Mouse (Mus musculus) liver, adult 2 months (tissue): Measurements from ENCODE around the gene Nup155. TPM values are rescaled to one million over a fixed set of nuclear protein-coding genes. Genes with fewer than 3 reads are reported as not detected.

Experiments used
- DNase-seq: peaks from one replicate; pipeline ENCODE4 v3.0.0-alpha.2; 2011; ENCODE audit warnings: low read depth, low spot score; ENCODE audit errors: extremely low read depth
- H3K27ac ChIP-seq: fragments of 200-500 bp; replicated peaks from 2 replicates; pipeline ENCODE4 v1.5.1; 2012; ENCODE audit warnings: low read depth, mild to moderate bottlenecking, control low read depth, inconsistent platforms, low read length; ENCODE audit not compliant: insufficient read depth
- H3K27me3 ChIP-seq: fragments of 200-500 bp; 2 replicates; pipeline ENCODE4 v1.6.1; 2012; ENCODE audit warnings: mild to moderate bottlenecking, moderate library complexity, low read length, inconsistent platforms; ENCODE audit not compliant: control insufficient read depth, insufficient read depth
- H3K36me3 ChIP-seq: fragments of 200-500 bp; 2 replicates; pipeline ENCODE4 v1.6.1; 2012; ENCODE audit warnings: low read length, inconsistent platforms; ENCODE audit not compliant: control insufficient read depth, insufficient read depth
- H3K4me1 ChIP-seq: fragments of 200-500 bp; 2 replicates; pipeline ENCODE4 v1.6.1; 2011; ENCODE audit warnings: low read length; ENCODE audit not compliant: control insufficient read depth, insufficient read depth
- H3K4me3 ChIP-seq: fragments of 200-500 bp; 2 replicates; pipeline ENCODE4 v1.5.1; 2011; ENCODE audit warnings: low read depth, mild to moderate bottlenecking, control low read depth, low read length, moderate library complexity; ENCODE audit not compliant: insufficient read depth
- H3K79me2 ChIP-seq: fragments of 200-500 bp; 2 replicates; pipeline ENCODE4 v1.6.1; 2012; ENCODE audit warnings: inconsistent platforms, mild to moderate bottlenecking, low read length, moderate library complexity; ENCODE audit not compliant: control insufficient read depth, insufficient read depth
- H3K9ac ChIP-seq: fragments of 200-500 bp; 2 replicates; pipeline ENCODE4 v1.6.1; 2012; ENCODE audit warnings: low read depth, mild to moderate bottlenecking, control low read depth, inconsistent platforms, low read length
- CTCF ChIP-seq: fragments of 200-500 bp; IDR thresholded peaks from 2 replicates; pipeline ENCODE4 v1.5.1; 2011; ENCODE audit warnings: low read depth, low read length, control low read depth
- POLR2A ChIP-seq: fragments of 200-500 bp; IDR thresholded peaks from 2 replicates; pipeline ENCODE4 v1.6.1; 2011; ENCODE audit warnings: low read length, control low read depth; ENCODE audit not compliant: insufficient read depth; ENCODE audit errors: extremely low read depth
- WGBS: fragments of 180-500 bp; shearing (Covaris S2); methylation state at CpG from one replicate; pipeline ENCODE4 v1.1.7; 2018; 5-methylcytosine and 5-hydroxymethylcytosine counted together
- polyA plus RNA-seq: library from polyadenylated mRNA; depleted of rRNA; stranded (reverse); fragments of >200 nt; gene quantifications from 2 replicates; pipeline ENCODE4 v1.2.3, GENCODE M21; 2012
- total RNA-seq: library from RNA; depleted of rRNA; stranded (reverse); fragments of >200 nt; gene quantifications from 2 replicates; pipeline ENCODE4 v1.2.3, GENCODE M21; 2014

The Nup155 gene
- total and polyA plus RNA-seq, 2 experiments, result 6.3 to 14.9 TPM

- Histone ChIP-seq H3K9ac (peak overlapping the region; percentile 60; the same call in 1 of the 2 replicates), H3K4me3 (peak overlapping the region; percentile 99), H3K27ac (peak overlapping the region; percentile 62), H3K36me3 (peaks cover 13% of the 10 kb centered on the region; the same call in 1 of the 2 replicates), H3K79me2 (peaks cover 2% of the 10 kb centered on the region; the same call in 1 of the 2 replicates), H3K27me3 (no peaks in the 10 kb centered on the region), H3K4me1 (peaks cover 6% of the 10 kb centered on the region; the same call in 1 of the 2 replicates)
- WGBS, result 14% methylated on average over 19 of the region's 19 CpGs
- DNase-seq, result peak; percentile 61
- TF ChIP-seq CTCF, result no peak
- TF ChIP-seq POLR2A, result no peak
These were observed 610 bp upstream of the Nup155 start for GRCm38 (mm10) chr15:8108360-8108965.

GRCm38 (mm10) chr15:8109782-8110181 is 709 bp downstream of the Nup155 start:
- 2% methylated on average over 8 of the region's 8 CpGs for whole genome bisulfite sequencing
- no peak overlapping the region for H3K9ac ChIP-seq
- no peak overlapping the region for H3K27ac ChIP-seq
- H3K4me1 ChIP-seq, result peaks cover 6% of the 10 kb centered on the region; the same call in 1 of the 2 replicates
- peaks cover 2% of the 10 kb centered on the region; the same call in 1 of the 2 replicates for H3K79me2 ChIP-seq
- no peak for TF ChIP-seq POLR2A
- no peak for TF ChIP-seq CTCF
- peak overlapping the region; percentile 99; the same call in 1 of the 2 replicates for H3K4me3 ChIP-seq
- H3K36me3 ChIP-seq, result peaks cover 17% of the 10 kb centered on the region; the same call in 1 of the 2 replicates
- no peaks in the 10 kb centered on the region for H3K27me3 ChIP-seq
- DNase-seq, result no peak

- Histone ChIP-seq H3K9ac (no peak overlapping the region), H3K4me1 (peaks cover 5% of the 10 kb centered on the region), H3K27me3 (no peaks in the 10 kb centered on the region), H3K4me3 (no peak overlapping the region), H3K36me3 (peaks cover 45% of the 10 kb centered on the region), H3K27ac (no peak overlapping the region), H3K79me2 (no peaks in the 10 kb centered on the region)
- 69% methylated on average over 1 of the region's 1 CpGs for WGBS
- TF ChIP-seq POLR2A, result no peak
- TF ChIP-seq CTCF, result no peak
- DNase-seq, result no peak
These were observed 20.2 kb downstream of the Nup155 start for GRCm38 (mm10) chr15:8129281-8129680.

- Histone ChIP-seq H3K4me1 (peaks cover 5% of the 10 kb centered on the region), H3K27ac (peak overlapping the region; percentile 50; the same call in 1 of the 2 replicates), H3K9ac (no peak overlapping the region), H3K79me2 (no peaks in the 10 kb centered on the region), H3K36me3 (peaks cover 49% of the 10 kb centered on the region), H3K4me3 (no peak overlapping the region), H3K27me3 (no peaks in the 10 kb centered on the region)
- TF ChIP-seq CTCF (no peak), POLR2A (no peak)
- peak; percentile 88 for DNase-seq
- 29% methylated on average over 3 of the region's 3 CpGs for WGBS
These were observed 22.2 kb downstream of the Nup155 start for GRCm38 (mm10) chr15:8131268-8131667.

GRCm38 (mm10) chr15:8131761-8132160 is 22.7 kb downstream of the Nup155 start:
- peak overlapping the region; percentile 67 for H3K27ac ChIP-seq
- peaks cover 5% of the 10 kb centered on the region for H3K4me1 ChIP-seq
- H3K9ac ChIP-seq, result no peak overlapping the region
- H3K4me3 ChIP-seq, result no peak overlapping the region
- no peaks in the 10 kb centered on the region for H3K27me3 ChIP-seq
- H3K79me2 ChIP-seq, result no peaks in the 10 kb centered on the region
- TF ChIP-seq CTCF (no peak), POLR2A (no peak)
- DNase-seq, result no peak
- peaks cover 49% of the 10 kb centered on the region for H3K36me3 ChIP-seq

GRCm38 (mm10) chr15:8135606-8136005 is 26.5 kb downstream of the Nup155 start:
- no peaks in the 10 kb centered on the region for H3K27me3 ChIP-seq
- no peak for DNase-seq
- WGBS, result 65% methylated on average over 5 of the region's 5 CpGs
- no peak overlapping the region for H3K9ac ChIP-seq
- peaks cover 49% of the 10 kb centered on the region for H3K36me3 ChIP-seq
- H3K79me2 ChIP-seq, result no peaks in the 10 kb centered on the region
- TF ChIP-seq POLR2A, result no peak
- no peak for TF ChIP-seq CTCF
- H3K4me3 ChIP-seq, result no peak overlapping the region
- no peak overlapping the region for H3K27ac ChIP-seq
- H3K4me1 ChIP-seq, result peaks cover 5% of the 10 kb centered on the region
